Comparison of ENCODE assay signal across 8 mouse cellular contexts in genomic region chr19:45574339-45574898, GRCm38 (mm10). TPM values are rescaled to one million over a fixed set of nuclear protein-coding genes. Genes with fewer than 3 reads are reported as not detected.
DNase-seq lines count a peak whose midpoint lies in the region; ATAC-seq and TF ChIP-seq lines count a peak whose summit lies in the region.
"Had no signal": no experiment of that assay in that cellular context is flagged by ENCODE, and none has a peak within 500 bp of the region (broad histone marks: within the 10 kb centered on the region; RNA-seq: fewer than 3 reads in every experiment).

No protein-coding gene starts in this region.

- TF ChIP-seq CTCF in MEL (IDR thresholded peaks at IDR 0.05 in 2 of 3, conservative IDR thresholded peaks at IDR 0.05 in 1 of 3; ENCODE audit: control insufficient read depth in 1 of 3, insufficient read depth in 1 of 3, low read depth in 2 of 3, low read length in 3 of 3, poor library complexity in 1 of 3, severe bottlenecking in 1 of 3), result no peak

- no peak for TF ChIP-seq RAD21 in MEL (IDR thresholded peaks at IDR 0.05; ENCODE audit: low read depth, low read length)

- H3K4me2 ChIP-seq in lung, embryonic 16.5 days (ENCODE audit: low read depth, low read length), result no peak overlapping the region
- no peak overlapping the region for H3K4me2 ChIP-seq in limb, embryonic 14.5 days (replicated peaks; ENCODE audit: low read depth, low read length, severe bottlenecking)
- H3K4me2 ChIP-seq: forebrain, embryonic 12.5 days had no signal

- H3K27ac ChIP-seq in lung, embryonic 16.5 days (ENCODE audit: low read length), result peak overlapping the region; percentile 88
- H3K27ac ChIP-seq in MEL (ENCODE audit: control insufficient read depth, low read depth, low read length), result peak overlapping the region; percentile 14; the same call in 1 of the 2 replicates
- no peak overlapping the region for H3K27ac ChIP-seq in limb, embryonic 14.5 days (replicated peaks; ENCODE audit: low read depth, low read length)
- H3K27ac ChIP-seq: forebrain, embryonic 12.5 days had no signal

- WGBS in lung, embryonic 16.5 days, result 47% methylated on average over 7 of the region's 7 CpGs
- WGBS in limb, embryonic 14.5 days, result 49% methylated on average over 7 of the region's 7 CpGs

- H3K9me3 ChIP-seq in lung, embryonic 16.5 days (ENCODE audit: control insufficient read depth, low read length), result no peaks in the 10 kb centered on the region
- no peaks in the 10 kb centered on the region for H3K9me3 ChIP-seq in MEL (replicated peaks; ENCODE audit: insufficient read depth, low read length)
- no peaks in the 10 kb centered on the region for H3K9me3 ChIP-seq in limb, embryonic 14.5 days (ENCODE audit: control insufficient read depth, low read length)
- H3K9me3 ChIP-seq: forebrain, embryonic 12.5 days had no signal

- no peaks in the 10 kb centered on the region for H3K79me2 ChIP-seq in MEL (ENCODE audit: control insufficient read depth, insufficient read depth, low read length, poor library complexity)

- no peak overlapping the region for H3K9ac ChIP-seq in lung, embryonic 16.5 days (ENCODE audit: low read length)
- 0 out of 2 replicates have a peak overlapping the region, but pooled peaks have one; percentile 0 for H3K9ac ChIP-seq in MEL (ENCODE audit: control insufficient read depth, low read depth, low read length, poor library complexity, severe bottlenecking)
- H3K9ac ChIP-seq in limb, embryonic 14.5 days (ENCODE audit: low read depth, low read length, severe bottlenecking), result no peak overlapping the region
- H3K9ac ChIP-seq: forebrain, embryonic 12.5 days had no signal

- no peak overlapping the region for H3K4me3 ChIP-seq in lung, embryonic 16.5 days (ENCODE audit: low read length)
- no peak overlapping the region for H3K4me3 ChIP-seq in MEL (ENCODE audit: control insufficient read depth in 1 of 2, insufficient read depth in 1 of 2, low read depth in 2 of 2, low read length in 2 of 2)
- no peak overlapping the region for H3K4me3 ChIP-seq in limb, embryonic 14.5 days (replicated peaks; ENCODE audit: low read length)
- H3K4me3 ChIP-seq: forebrain, embryonic 12.5 days had no signal

- no peaks in the 10 kb centered on the region for H3K27me3 ChIP-seq in lung, embryonic 16.5 days (ENCODE audit: control insufficient read depth, insufficient read depth, low read depth, low read length)
- no peaks in the 10 kb centered on the region for H3K27me3 ChIP-seq in MEL (ENCODE audit: control insufficient read depth in 1 of 2, insufficient read depth in 2 of 2, low read length in 2 of 2)
- H3K27me3 ChIP-seq in limb, embryonic 14.5 days (ENCODE audit: control insufficient read depth, insufficient read depth, low read length), result no peaks in the 10 kb centered on the region

- H3K36me3 ChIP-seq in lung, embryonic 16.5 days (ENCODE audit: control insufficient read depth, insufficient read depth, low read length), result peaks cover 9% of the 10 kb centered on the region
- H3K36me3 ChIP-seq in MEL (ENCODE audit: control insufficient read depth in 1 of 2, insufficient read depth in 2 of 2, low read length in 2 of 2), result peaks cover 0 to 20% of the 10 kb centered on the region in 2 experiments; a peak in 2 of 4 replicates
- H3K36me3 ChIP-seq in limb, embryonic 14.5 days (ENCODE audit: control insufficient read depth, insufficient read depth, low read length), result peaks cover 33% of the 10 kb centered on the region

- no peak for DNase-seq in lung, postnatal 25 days (ENCODE audit: low spot score)
- peak; percentile 45 for DNase-seq in MEL (ENCODE audit: low read depth, low spot score)
- peak; percentile 47 for DNase-seq in NIH3T3 (ENCODE audit: low read depth)
- DNase-seq in limb, embryonic 14.5 days (ENCODE audit: low spot score), result no peak
- DNase-seq in gastrocnemius, postnatal 4 days (ENCODE audit: low spot score in 2 of 2), result no peak
- DNase-seq in embryo, embryonic 9.5 days (ENCODE audit: extremely low spot score), result no peak

- no peak for TF ChIP-seq POLR2A in MEL (IDR thresholded peaks at IDR 0.05; ENCODE audit: control insufficient read depth in 1 of 2, insufficient read depth in 1 of 2, low read depth in 1 of 2, low read length in 2 of 2, poor library complexity in 1 of 2)
- TF ChIP-seq POLR2A in limb, embryonic 14.5 days (IDR thresholded peaks at IDR 0.05; ENCODE audit: borderline replicate concordance, extremely low read depth, insufficient read depth, insufficient read length), result no peak

- peaks cover 35% of the 10 kb centered on the region for H3K4me1 ChIP-seq in lung, embryonic 16.5 days (replicated peaks; ENCODE audit: control insufficient read depth, insufficient read depth, low read length)
- H3K4me1 ChIP-seq in MEL (ENCODE audit: control insufficient read depth in 1 of 2, insufficient read depth in 2 of 2, low read length in 2 of 2), result peaks cover 0 to 23% of the 10 kb centered on the region in 2 experiments
- H3K4me1 ChIP-seq in limb, embryonic 14.5 days (ENCODE audit: control insufficient read depth, insufficient read depth, low read length), result peaks cover 29% of the 10 kb centered on the region

- ATAC-seq in lung, embryonic 16.5 days (ENCODE audit: low read depth), result no peak
- peak; percentile 48; the same call in 1 of the 2 replicates for ATAC-seq in limb, embryonic 14.5 days (ENCODE audit: low FRiP score, low read depth)

- peak; percentile 13 to 15; a peak in 1 of 4 replicates for TF ChIP-seq EP300 in MEL (IDR thresholded peaks at IDR 0.05; ENCODE audit: low read depth in 1 of 2, low read length in 2 of 2)

TF ChIP-seq in MEL, 35 proteins besides CTCF, POLR2A, EP300 and RAD21:
- TF ChIP-seq TAL1 (IDR thresholded peaks at IDR 0.05; ENCODE audit: low read length) (peak; percentile 79), GATA1 (IDR thresholded peaks at IDR 0.05; ENCODE audit: low read depth, low read length) (peak; percentile 21; the same call in 1 of the 2 replicates), MAZ (IDR thresholded peaks at IDR 0.05; ENCODE audit: low read depth, low read length) (no peak)

RNA-seq across cellular contexts. Expression of gene Gm17018, which starts 14.0 kb away (rescaled TPM):
- 55.0 and 60.5 TPM in 2 replicates for polyA plus RNA-seq in lung, embryonic 16.5 days (2015; fragmentation: Nextera tagmentation; extraction: Ambion mirVana)
- total RNA-seq in MEL (2012; rRNA removed), result 31.7 and 34.9 TPM in 2 replicates
- 10 to 100 TPM in 1 of 2 experiments, not detected in 1; 62.6 TPM for polyA plus RNA-seq in MEL (2012; ENCODE audit: insufficient read depth in 1 of 2, insufficient read length in 2 of 2, low read depth in 1 of 2, low replicate concordance in 2 of 2, missing spikeins in 1 of 2)
- polyA plus RNA-seq in limb, embryonic 14.5 days (2012; rRNA removed), result 12.1 and 15.9 TPM in 2 replicates
- polyA plus RNA-seq in limb, embryonic 14.5 days (2014; fragmentation: Nextera tagmentation; extraction: Ambion mirVana), result 39.6 and 41.2 TPM in 2 replicates
- 10 to 100 TPM; 13.1 to 13.6 TPM for total RNA-seq in gastrocnemius, postnatal 4 days (2021)

RNA-seq across cellular contexts. Expression of gene Poll, which starts 14.1 kb away (rescaled TPM):
- 17.4 and 18.7 TPM in 2 replicates for polyA plus RNA-seq in lung, embryonic 16.5 days (2015; fragmentation: Nextera tagmentation; extraction: Ambion mirVana)
- total RNA-seq in MEL (2012; rRNA removed), result 14.9 and 16.4 TPM in 2 replicates
- 10 to 100 TPM in 1 of 2 experiments, not detected in 1; 19.0 TPM for polyA plus RNA-seq in MEL (2012; ENCODE audit: insufficient read depth in 1 of 2, insufficient read length in 2 of 2, low read depth in 1 of 2, low replicate concordance in 2 of 2, missing spikeins in 1 of 2)
- polyA plus RNA-seq in limb, embryonic 14.5 days (2012; rRNA removed), result 12.5 and 14.5 TPM in 2 replicates
- 12.3 and 14.0 TPM in 2 replicates for polyA plus RNA-seq in limb, embryonic 14.5 days (2014; fragmentation: Nextera tagmentation; extraction: Ambion mirVana)
- total RNA-seq in gastrocnemius, postnatal 4 days (2021), result 10 to 100 TPM in 1 of 2 experiments, 1 to 10 TPM in 1; 8.5 to 10.6 TPM

Comparison
In these comparisons a context has a peak if more than half of its experiments do, and no peak if none do; other contexts are left out.
1. DNase-seq: peak in MEL (single experiment) and NIH3T3 (single experiment); none in lung, postnatal 25 days (single experiment), limb, embryonic 14.5 days (single experiment), gastrocnemius, postnatal 4 days (0 of 2) and embryo, embryonic 9.5 days (single experiment).